Mouse (Mus musculus): Measurements from ENCODE around the gene Cacna1b.

GRCm38 (mm10) chr2:24664678-24665257, 98.2 kb downstream of the Cacna1b start:
- TF ChIP-seq POLR2A (IDR thresholded peaks at IDR 0.05; ENCODE audit: borderline replicate concordance, insufficient read depth, low read length) (no peak), CTCF (IDR thresholded peaks at IDR 0.05; ENCODE audit: borderline replicate concordance, insufficient read depth, low read depth, low read length) (no peak)

All from cerebellum, adult 2 months (tissue).